Mouse (Mus musculus) left cerebral cortex, postnatal 25 days (tissue): ENCODE measurements at regions not wholly inside any gene's neighbourhood (a gene's known extent, or its start where the extent isn't known, plus 50 kb on each side); places are given as distances from the start of the nearest gene placed in this dataset.
A peak's percentile ranks its signal among the peaks of the same experiment; 100 is the strongest.

ENCODE experiments used
- DNase-seq, 2 experiments: peaks; one replicate each; pipeline ENCODE4 v3.0.0; 2022; ENCODE audit warnings: low spot score in 2 of 2, mixed read lengths in 1 of 2
- intact Hi-C: fragments of 180-260 bp; cut with DNase I; formaldehyde crosslinking; loops from one replicate; pipeline ENCODE4 v1.15.1; 2025

- DNase-seq, result no peak
- intact Hi-C loops, result no loop called here
These were observed 91.6 kb downstream of the Nuf2 start for GRCm38 (mm10) chr1:169439621-169440020.

GRCm38 (mm10) chr1:169438006-169438405 is 93.3 kb downstream of the Nuf2 start:
- no peak for DNase-seq
- intact Hi-C loops, result no loop called here

- peak; percentile 73 to 97 for DNase-seq
- intact Hi-C loops, result loop anchor here (1.0 to 10.0 kb wide), 6 partner anchors 76 to 1476 kb away; partner anchors contain the start of gene Pbx1
These were observed 108.9 kb downstream of the Nuf2 start for GRCm38 (mm10) chr1:169422408-169422807.

- DNase-seq, result peak in 1 of 2 experiments; percentile 24
- intact Hi-C loops, result loop anchor here (1.0 to 10.0 kb wide), 6 partner anchors 75 to 1475 kb away; partner anchors contain the start of gene Pbx1
These were observed 109.6 kb downstream of the Nuf2 start for GRCm38 (mm10) chr1:169421671-169422070.

GRCm38 (mm10) chr1:169418665-169419045 is 112.6 kb downstream of the Nuf2 start:
- no peak for DNase-seq
- intact Hi-C loops, result no loop called here

- DNase-seq, result peak in 1 of 2 experiments; percentile 30
- intact Hi-C loops, result no loop called here
These were observed 113.1 kb downstream of the Nuf2 start for GRCm38 (mm10) chr1:169417979-169418664.

GRCm38 (mm10) chr1:169416701-169417100 is 114.6 kb downstream of the Nuf2 start:
- no peak for DNase-seq
- intact Hi-C loops, result no loop called here

GRCm38 (mm10) chr1:169408120-169408519 is 123.1 kb downstream of the Nuf2 start:
- DNase-seq, result peak in 1 of 2 experiments; percentile 49
- intact Hi-C loops, result no loop called here

GRCm38 (mm10) chr1:169400841-169401240 is 130.4 kb downstream of the Nuf2 start:
- intact Hi-C loops, result no loop called here

GRCm38 (mm10) chr1:169397371-169397770 is 133.9 kb downstream of the Nuf2 start:
- DNase-seq, result no peak
- intact Hi-C loops, result no loop called here

More at GRCm38 (mm10) chr1:169400841-169401240, 130.4 kb downstream of the Nuf2 start:
- DNase-seq, result no peak

GRCm38 (mm10) chr1:169387056-169387455 is 144.2 kb downstream of the Nuf2 start:
- DNase-seq, result no peak
- intact Hi-C loops, result no loop called here

GRCm38 (mm10) chr1:169385740-169386424 is 145.4 kb downstream of the Nuf2 start:
- intact Hi-C loops, result no loop called here
- no peak for DNase-seq

- DNase-seq, result peak in 1 of 2 experiments; percentile 47
These were observed 156.6 kb downstream of the Nuf2 start for GRCm38 (mm10) chr1:169374686-169375085.

GRCm38 (mm10) chr1:169368758-169369157 is 162.5 kb downstream of the Nuf2 start:
- no peak for DNase-seq
- intact Hi-C loops, result loop anchor here (10.0 kb wide), 1 partner anchor 1274 kb away; no protein-coding TSS in a partner anchor

More at GRCm38 (mm10) chr1:169374686-169375085, 156.6 kb downstream of the Nuf2 start:
- intact Hi-C loops, result no loop called here

- no peak for DNase-seq
- intact Hi-C loops, result loop anchor here (10.0 kb wide), 1 partner anchor 1273 kb away; no protein-coding TSS in a partner anchor
These were observed 163.3 kb downstream of the Nuf2 start for GRCm38 (mm10) chr1:169367772-169368501.

GRCm38 (mm10) chr1:169367316-169367715 is 163.9 kb downstream of the Nuf2 start:
- intact Hi-C loops, result loop anchor here (10.0 kb wide), 1 partner anchor 1273 kb away; no protein-coding TSS in a partner anchor
- DNase-seq, result no peak

GRCm38 (mm10) chr1:169362564-169362963 is 168.7 kb downstream of the Nuf2 start:
- intact Hi-C loops, result loop anchor here (10.0 kb wide), 1 partner anchor 1268 kb away; no protein-coding TSS in a partner anchor
- no peak for DNase-seq

- intact Hi-C loops, result no loop called here
- no peak for DNase-seq
These were observed 173.5 kb downstream of the Nuf2 start for GRCm38 (mm10) chr1:169357652-169358241.

- peak; percentile 21 to 36 for DNase-seq
- intact Hi-C loops, result loop anchor here (5.0 kb wide), 1 partner anchor 108 kb away; no protein-coding TSS in a partner anchor
These were observed 177.2 kb downstream of the Nuf2 start for GRCm38 (mm10) chr1:169354021-169354420.
